Mouse (Mus musculus) limb, embryonic 10.5 days (tissue): ENCODE measurements around the gene H2-DMb1. TPM values are rescaled to one million over a fixed set of nuclear protein-coding genes. Genes with fewer than 3 reads are reported as not detected.
A peak's percentile ranks its signal among the peaks of the same experiment; 100 is the strongest.

Source experiments
- DNase-seq: peaks from one replicate; pipeline ENCODE4 v3.0.0-alpha.2; 2017; ENCODE audit warnings: low spot score
- H3K27ac ChIP-seq: fragments of 300-500 bp; sonication (generic); 2 replicates; pipeline ENCODE4 v1.5.1; 2016; ENCODE audit warnings: mild to moderate bottlenecking
- H3K27me3 ChIP-seq: fragments of 300-500 bp; sonication (generic); 2 replicates; pipeline ENCODE4 v1.6.1; 2016; ENCODE audit warnings: low read depth, mild to moderate bottlenecking; ENCODE audit not compliant: poor library complexity, severe bottlenecking
- H3K36me3 ChIP-seq: fragments of 300-500 bp; sonication (generic); 2 replicates; pipeline ENCODE4 v1.6.1; 2016; ENCODE audit warnings: mild to moderate bottlenecking, moderate library complexity
- H3K4me1 ChIP-seq: fragments of 300-500 bp; sonication (generic); 2 replicates; pipeline ENCODE4 v1.6.1; 2016
- H3K4me3 ChIP-seq: fragments of 300-500 bp; sonication (generic); 2 replicates; pipeline ENCODE4 v1.5.1; 2016; ENCODE audit warnings: mild to moderate bottlenecking, moderate library complexity
- H3K9me3 ChIP-seq: fragments of 300-500 bp; sonication (generic); replicated peaks from 2 replicates; pipeline ENCODE4 v1.6.1; 2016; ENCODE audit warnings: mild to moderate bottlenecking
- WGBS: fragments of 180-500 bp; shearing (Covaris S2); methylation state at CpG from one replicate; pipeline ENCODE4 v1.1.7; 2016; 5-methylcytosine and 5-hydroxymethylcytosine counted together
- polyA plus RNA-seq: library from polyadenylated mRNA; unstranded; fragments of >200 nt; fragmentation: Nextera tagmentation; extraction: Ambion mirVana; gene quantifications from 2 replicates; pipeline ENCODE4 v1.2.1, GENCODE M21; 2016

Gene H2-DMb1
- 0.18 and 0.51 TPM in 2 replicates for polyA plus RNA-seq

GRCm38 (mm10) chr17:34152923-34153322, at the start of gene H2-DMb1:
Gene H2-DMb1 (plus strand): TSS chr17:34153072.
- no peaks in the 10 kb centered on the region for H3K36me3 ChIP-seq
- no peaks in the 10 kb centered on the region for H3K9me3 ChIP-seq
- no peak within 1 kb of the TSS for H3K4me3 ChIP-seq
- no peaks in the 10 kb centered on the region for H3K4me1 ChIP-seq
- 61% methylated on average over 4 of the region's 4 CpGs for WGBS
- H3K27ac ChIP-seq: no peak within 1 kb of the TSS
- DNase-seq: no peak
- H3K27me3 ChIP-seq: peaks cover 7% of the 10 kb centered on the region; the same call in 1 of the 2 replicates

GRCm38 (mm10) chr17:34104804-34105203, 48.1 kb upstream of the H2-DMb1 start:
- Histone ChIP-seq H3K4me3 (no peak overlapping the region), H3K27ac (no peak overlapping the region), H3K27me3 (peaks cover 10% of the 10 kb centered on the region; the same call in 1 of the 2 replicates), H3K9me3 (no peaks in the 10 kb centered on the region), H3K4me1 (0 out of 2 replicates have a peak, but pooled peaks cover 3% of the 10 kb centered on the region), H3K36me3 (peaks cover 18% of the 10 kb centered on the region)
- no peak for DNase-seq
- WGBS: 88% methylated on average over 9 of the region's 9 CpGs

- 0 out of 2 replicates have a peak, but pooled peaks cover 8% of the 10 kb centered on the region for H3K4me1 ChIP-seq
- H3K9me3 ChIP-seq: no peaks in the 10 kb centered on the region
- no peak for DNase-seq
- no peak overlapping the region for H3K27ac ChIP-seq
- WGBS: 89% methylated on average over 7 of the region's 7 CpGs
- H3K4me3 ChIP-seq: no peak overlapping the region
- H3K36me3 ChIP-seq: peaks cover 36% of the 10 kb centered on the region
- H3K27me3 ChIP-seq: no peaks in the 10 kb centered on the region
Observed at GRCm38 (mm10) chr17:34106555-34106954, 46.3 kb upstream of the H2-DMb1 start.

DNA sequence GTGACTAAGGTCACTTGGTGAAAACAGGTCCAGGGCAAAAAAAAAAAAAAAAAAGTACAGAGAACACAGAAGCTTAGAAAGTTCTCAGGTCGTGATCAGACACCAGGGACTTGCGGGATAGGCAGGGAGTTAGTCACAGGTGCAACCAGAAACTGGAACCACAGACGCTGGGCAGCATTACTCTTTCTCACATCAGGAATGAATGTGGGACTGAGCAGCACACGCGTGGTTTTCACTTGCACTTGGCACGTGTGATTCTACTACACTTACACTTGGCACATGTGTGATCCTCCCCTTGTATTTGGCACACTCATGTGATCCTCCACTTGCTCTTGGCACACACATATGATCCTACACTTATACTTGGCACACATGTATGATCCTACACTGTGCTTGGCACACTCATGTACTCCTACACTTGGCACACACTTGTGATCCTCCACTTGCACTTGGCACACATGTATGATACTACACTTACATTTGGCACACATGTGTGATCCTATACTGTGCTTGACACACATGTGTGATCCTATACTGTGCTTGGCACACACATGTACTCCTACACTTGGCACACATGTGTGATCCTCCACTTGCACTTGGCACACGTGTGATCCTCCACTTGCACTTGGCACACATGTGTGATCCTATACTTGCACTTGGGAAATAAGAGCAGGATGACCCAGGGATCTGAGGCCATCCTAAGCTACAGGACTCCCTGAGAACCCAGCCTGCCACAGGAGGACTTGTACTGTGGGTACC, 45.6 kb upstream of the H2-DMb1 start:
- Histone ChIP-seq H3K27ac (no peak overlapping the region), H3K27me3 (no peaks in the 10 kb centered on the region), H3K4me1 (0 out of 2 replicates have a peak, but pooled peaks cover 5% of the 10 kb centered on the region), H3K9me3 (no peaks in the 10 kb centered on the region), H3K36me3 (peaks cover 43% of the 10 kb centered on the region), H3K4me3 (no peak overlapping the region)
- DNase-seq: no peak
- WGBS: 92% methylated on average over 7 of the region's 7 CpGs

- WGBS: 88% methylated on average over 5 of the region's 6 CpGs
Observed at GRCm38 (mm10) chr17:34108460-34108859, 44.4 kb upstream of the H2-DMb1 start.

GRCm38 (mm10) chr17:34109038-34109805, 43.6 kb upstream of the H2-DMb1 start:
- Histone ChIP-seq H3K36me3 (peaks cover 62% of the 10 kb centered on the region), H3K27ac (no peak overlapping the region), H3K27me3 (no peaks in the 10 kb centered on the region), H3K4me1 (0 out of 2 replicates have a peak, but pooled peaks cover 5% of the 10 kb centered on the region), H3K4me3 (no peak overlapping the region), H3K9me3 (no peaks in the 10 kb centered on the region)
- WGBS: 88% methylated on average over 14 of the region's 14 CpGs
- no peak for DNase-seq

More at GRCm38 (mm10) chr17:34108460-34108859, 44.4 kb upstream of the H2-DMb1 start:
- no peak overlapping the region for H3K4me3 ChIP-seq
- H3K4me1 ChIP-seq: 0 out of 2 replicates have a peak, but pooled peaks cover 5% of the 10 kb centered on the region
- DNase-seq: no peak
- H3K27me3 ChIP-seq: no peaks in the 10 kb centered on the region
- H3K9me3 ChIP-seq: no peaks in the 10 kb centered on the region
- peaks cover 55% of the 10 kb centered on the region for H3K36me3 ChIP-seq
- H3K27ac ChIP-seq: no peak overlapping the region

DNA sequence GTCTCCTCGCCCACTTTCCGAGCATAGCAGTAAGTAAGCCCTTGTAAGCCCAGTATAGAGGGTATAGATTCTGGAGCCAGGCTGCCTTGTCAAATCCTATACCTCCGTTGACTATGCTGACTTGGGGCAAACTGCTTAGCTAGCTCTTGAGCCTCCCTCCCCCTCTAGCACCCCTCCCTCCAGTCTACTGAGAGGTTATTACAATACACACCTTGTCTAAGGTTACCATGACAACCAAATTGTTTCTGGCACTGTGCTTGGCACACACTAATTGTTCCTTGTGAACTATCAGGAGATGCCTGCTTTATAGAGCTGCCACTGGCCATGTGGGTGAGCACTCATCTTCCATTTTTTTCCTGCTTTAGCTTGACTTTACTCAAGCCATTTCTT, 43.1 kb upstream of the H2-DMb1 start:
- WGBS: 64% methylated on average over 3 of the region's 3 CpGs
- Histone ChIP-seq H3K9me3 (no peaks in the 10 kb centered on the region), H3K27me3 (no peaks in the 10 kb centered on the region), H3K4me3 (no peak overlapping the region), H3K27ac (no peak overlapping the region), H3K36me3 (peaks cover 68% of the 10 kb centered on the region), H3K4me1 (0 out of 2 replicates have a peak, but pooled peaks cover 5% of the 10 kb centered on the region)
- no peak for DNase-seq

- peaks cover 73% of the 10 kb centered on the region for H3K36me3 ChIP-seq
- WGBS: 65% methylated on average over 8 of the region's 8 CpGs
- no peaks in the 10 kb centered on the region for H3K27me3 ChIP-seq
- H3K4me1 ChIP-seq: 0 out of 2 replicates have a peak, but pooled peaks cover 7% of the 10 kb centered on the region
- no peak for DNase-seq
- H3K9me3 ChIP-seq: no peaks in the 10 kb centered on the region
- H3K4me3 ChIP-seq: 0 out of 2 replicates have a peak overlapping the region, but pooled peaks have one; percentile 5
- H3K27ac ChIP-seq: no peak overlapping the region
Observed at GRCm38 (mm10) chr17:34110309-34110708, 42.6 kb upstream of the H2-DMb1 start.

DNA sequence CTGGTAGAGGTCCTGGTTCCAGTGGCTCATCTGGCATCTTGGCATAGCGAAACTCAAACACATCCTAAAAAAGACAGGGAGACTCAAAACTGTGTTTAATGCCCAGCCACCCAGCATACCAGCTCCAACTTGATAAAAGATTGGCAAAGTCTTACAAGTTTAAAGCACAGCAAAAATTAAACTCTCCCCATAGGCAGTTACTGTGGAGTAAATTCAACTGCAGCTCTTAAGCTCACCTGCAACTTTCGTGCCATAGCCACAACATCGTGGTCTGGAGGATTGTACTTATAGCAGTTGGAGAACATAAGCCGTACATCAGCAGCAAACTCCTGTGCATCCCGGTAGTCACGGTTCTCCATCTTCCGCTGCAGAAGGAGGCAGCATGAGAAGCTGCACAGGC, 38.8 kb upstream of the H2-DMb1 start:
- Histone ChIP-seq H3K27ac (no peak overlapping the region), H3K36me3 (peaks cover 99% of the 10 kb centered on the region), H3K27me3 (no peaks in the 10 kb centered on the region), H3K9me3 (no peaks in the 10 kb centered on the region), H3K4me3 (no peak overlapping the region), H3K4me1 (peaks cover 20% of the 10 kb centered on the region)
- no peak for DNase-seq
- WGBS: 97% methylated on average over 7 of the region's 7 CpGs

- whole genome bisulfite sequencing: 60% methylated on average over 7 of the region's 7 CpGs
- H3K36me3 ChIP-seq: peaks cover 77% of the 10 kb centered on the region
- H3K27ac ChIP-seq: no peak overlapping the region
- H3K27me3 ChIP-seq: no peaks in the 10 kb centered on the region
- no peaks in the 10 kb centered on the region for H3K9me3 ChIP-seq
- DNase-seq: no peak
- peaks cover 18% of the 10 kb centered on the region for H3K4me1 ChIP-seq
- H3K4me3 ChIP-seq: peak overlapping the region; percentile 99
Observed at GRCm38 (mm10) chr17:34116736-34117370, 36.0 kb upstream of the H2-DMb1 start.

DNA sequence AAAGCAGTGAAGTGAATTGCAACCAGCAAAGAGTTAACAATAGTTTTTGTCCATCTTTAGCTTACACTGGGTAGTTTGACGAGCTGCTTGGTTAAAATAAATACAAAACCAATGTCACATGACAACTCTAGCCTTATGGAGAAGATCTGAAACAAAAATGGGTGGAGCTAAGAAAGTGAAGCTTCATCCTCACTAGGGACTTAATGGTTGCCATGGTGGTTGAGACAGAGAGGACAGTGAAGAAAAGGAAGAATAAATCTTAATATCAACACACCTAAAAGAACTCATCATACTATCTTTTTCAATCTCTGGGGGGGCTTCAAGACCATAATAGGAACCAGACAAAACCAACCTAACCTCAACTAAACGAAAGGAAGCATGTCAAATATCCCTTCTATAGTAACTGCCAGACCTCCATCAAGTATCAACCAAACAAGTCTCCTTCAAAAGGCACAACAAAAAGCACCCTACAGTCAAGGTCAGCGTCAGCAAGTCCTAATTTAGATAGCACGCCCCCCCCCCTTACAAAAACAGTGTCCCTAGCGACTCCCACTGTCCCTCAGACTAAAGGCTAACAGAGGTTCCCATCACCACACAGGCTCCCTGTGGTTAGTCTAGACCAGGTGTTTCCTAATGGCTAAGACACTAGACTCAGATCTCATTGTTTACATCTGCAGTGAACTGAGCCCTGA, 35.3 kb upstream of the H2-DMb1 start:
- H3K4me3 ChIP-seq: peak overlapping the region; percentile 99
- peaks cover 70% of the 10 kb centered on the region for H3K36me3 ChIP-seq
- no peaks in the 10 kb centered on the region for H3K27me3 ChIP-seq
- H3K4me1 ChIP-seq: peaks cover 18% of the 10 kb centered on the region
- no peak for DNase-seq
- WGBS: 2% methylated on average over 5 of the region's 5 CpGs
- no peaks in the 10 kb centered on the region for H3K9me3 ChIP-seq
- H3K27ac ChIP-seq: peak overlapping the region; percentile 100
